Mouse (Mus musculus) kidney, postnatal 14 days (tissue): ENCODE measurements around the gene Yap1.

Source experiments
- DNase-seq: peaks from one replicate; pipeline ENCODE4 v3.0.0; 2022; ENCODE audit warnings: mixed read lengths

Gene Yap1

GRCm38 (mm10) chr9:8004370-8004991, at the start of gene Yap1:
TSS of gene Yap1 (minus strand) at chr9:8004596.
- peak; percentile 95 for DNase-seq

DNA sequence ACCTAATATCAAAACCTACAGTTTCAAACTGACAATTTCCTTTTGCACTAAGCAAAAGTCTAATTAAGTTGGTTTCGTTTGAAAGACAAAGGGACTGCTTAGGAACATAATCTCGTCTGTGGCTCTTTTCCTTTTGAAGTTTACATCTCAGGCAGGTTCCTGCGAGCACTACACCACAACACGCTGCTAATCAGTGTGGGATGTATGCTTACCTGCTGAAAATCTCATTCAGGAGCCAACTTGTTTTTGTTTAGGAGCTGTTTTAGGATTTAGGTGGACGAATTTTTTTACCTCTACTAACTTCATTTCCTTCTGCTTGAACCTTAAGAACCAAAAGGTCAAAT, 38.6 kb upstream of the Yap1 start:
- DNase-seq = no peak

GRCm38 (mm10) chr9:8042338-8043043, 38.1 kb upstream of the Yap1 start, which contains the start of gene Cfap300:
TSS of gene Cfap300 (minus strand) at chr9:8042823.
- DNase-seq = peak; percentile 97

- DNase-seq = peak; percentile 9
Measured at GRCm38 (mm10) chr9:8035546-8035945, 31.1 kb upstream of the Yap1 start.

GRCm38 (mm10) chr9:8035091-8035490, 30.7 kb upstream of the Yap1 start:
- DNase-seq = no peak

- DNase-seq = no peak
Measured at GRCm38 (mm10) chr9:8034143-8034542, 29.7 kb upstream of the Yap1 start.

- peak; percentile 8 for DNase-seq
Measured at GRCm38 (mm10) chr9:8032847-8033246, 28.5 kb upstream of the Yap1 start.

DNA sequence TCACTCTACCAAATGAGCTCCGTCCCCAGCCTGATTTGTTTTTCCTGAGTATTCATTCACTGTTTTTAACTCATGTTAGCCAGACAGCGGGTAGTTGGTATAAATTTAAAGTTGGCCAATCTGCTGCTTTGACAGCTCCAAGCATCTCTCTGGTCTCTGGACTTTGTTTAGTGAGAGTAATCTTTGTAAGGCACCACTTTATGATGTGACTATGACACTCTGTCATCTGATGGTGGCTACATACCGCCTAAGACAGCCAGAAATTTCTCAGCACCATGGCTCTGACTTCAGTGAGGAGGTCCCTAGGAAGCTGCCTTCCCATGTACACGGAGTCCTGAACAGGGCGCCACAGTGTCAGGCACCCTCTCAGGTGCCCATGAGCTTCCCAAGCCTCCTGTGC, 14.2 kb upstream of the Yap1 start:
- no peak for DNase-seq

- peak; percentile 10 for DNase-seq
Measured at GRCm38 (mm10) chr9:8017253-8017913, 13.0 kb upstream of the Yap1 start.

DNA sequence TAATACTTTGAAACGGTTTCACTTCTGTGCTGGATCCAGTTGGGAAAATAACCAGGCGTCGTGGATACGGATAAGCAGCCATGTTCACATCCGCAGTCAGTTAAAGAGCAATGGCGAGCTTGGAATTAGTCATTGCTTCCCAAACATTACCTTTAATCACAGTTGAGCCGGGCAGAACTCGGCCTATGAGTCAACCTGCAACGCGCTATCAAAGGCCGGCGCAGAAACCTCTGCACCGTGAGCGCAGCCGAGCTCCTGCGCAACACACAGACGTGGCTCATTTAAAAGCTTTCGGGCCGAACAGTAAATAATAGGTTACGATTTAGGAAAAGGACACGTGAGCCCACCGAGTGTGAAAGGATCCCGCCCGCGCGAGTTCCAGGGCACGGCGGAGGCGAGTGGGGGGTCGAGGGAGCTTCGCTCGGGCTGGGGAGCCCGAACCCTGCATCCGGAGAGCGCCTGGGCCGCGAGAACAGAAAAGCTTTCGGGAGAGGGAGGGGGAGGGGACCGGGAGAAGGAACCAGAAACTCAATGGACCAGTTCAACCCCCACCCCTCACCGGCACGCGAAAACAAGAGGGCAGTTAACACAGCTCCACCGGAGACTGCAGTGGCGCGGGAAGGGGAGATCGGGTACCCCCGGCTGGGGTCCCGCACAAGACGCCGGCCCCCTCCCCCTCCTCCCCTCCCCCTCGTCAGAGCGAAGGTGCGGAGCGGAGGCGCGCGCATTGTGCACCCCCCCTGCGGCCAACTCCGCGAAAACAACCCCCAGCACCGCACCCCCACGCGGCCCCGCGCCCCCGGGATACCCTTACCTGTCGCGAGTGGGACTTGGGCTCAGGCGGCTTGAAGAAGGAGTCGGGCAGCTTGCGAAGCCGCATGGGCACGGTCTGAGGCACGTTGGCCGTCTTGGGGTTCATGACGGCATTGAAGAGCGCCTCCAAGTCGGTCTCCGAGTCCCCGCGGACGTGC, 810 bp downstream of the Yap1 start:
- DNase-seq = peak; percentile 82

DNA sequence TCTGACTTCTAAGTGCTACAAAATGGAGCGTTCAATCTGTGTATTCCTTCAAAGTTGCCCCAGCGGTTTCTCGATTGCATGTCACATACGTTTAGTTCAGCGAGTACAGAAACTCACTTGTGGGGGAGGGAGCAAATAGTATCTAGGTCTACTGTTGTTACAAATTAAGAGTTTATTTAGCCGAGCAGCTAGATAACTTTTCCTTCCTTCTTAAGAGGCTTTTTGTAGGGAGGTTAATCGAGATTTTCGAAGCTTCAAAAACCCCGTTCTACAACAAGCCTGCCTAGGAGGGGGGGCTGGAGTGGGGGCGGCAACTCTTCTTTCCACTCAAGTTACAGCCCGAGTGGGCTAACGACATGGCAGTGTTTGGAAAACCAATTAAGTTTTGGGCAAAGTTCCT, 1.6 kb downstream of the Yap1 start:
- no peak for DNase-seq

- no peak for DNase-seq
Measured at GRCm38 (mm10) chr9:8001352-8001751, 3.0 kb downstream of the Yap1 start.

- no peak for DNase-seq
Measured at GRCm38 (mm10) chr9:7994275-7994674, 10.1 kb downstream of the Yap1 start.

GRCm38 (mm10) chr9:7992651-7993050, 11.7 kb downstream of the Yap1 start:
- DNase-seq = peak; percentile 42

GRCm38 (mm10) chr9:7990897-7991296, 13.5 kb downstream of the Yap1 start:
- no peak for DNase-seq

- DNase-seq = no peak
Measured at GRCm38 (mm10) chr9:7987119-7987518, 17.3 kb downstream of the Yap1 start.

DNA sequence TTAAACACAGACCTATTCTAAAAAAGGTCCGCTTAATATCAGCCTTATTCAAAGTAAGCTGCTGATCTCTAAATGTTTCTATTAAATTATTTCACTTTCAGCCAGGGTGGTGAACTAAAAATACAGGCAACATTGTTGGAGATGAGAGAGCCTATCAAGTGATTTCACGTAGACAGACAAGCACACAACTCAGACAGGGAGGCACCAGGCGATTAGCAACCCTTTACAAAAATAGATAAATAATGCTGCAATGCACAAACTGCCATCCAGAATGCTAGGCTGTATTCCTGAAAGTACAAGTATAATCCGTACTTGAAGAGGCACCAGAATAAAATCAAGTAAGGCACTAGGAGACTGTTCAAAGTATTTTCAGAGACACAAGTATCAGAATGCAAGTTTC, 20.1 kb downstream of the Yap1 start:
- DNase-seq = no peak

- no peak for DNase-seq
Measured at GRCm38 (mm10) chr9:7983665-7984064, 20.7 kb downstream of the Yap1 start.

DNA sequence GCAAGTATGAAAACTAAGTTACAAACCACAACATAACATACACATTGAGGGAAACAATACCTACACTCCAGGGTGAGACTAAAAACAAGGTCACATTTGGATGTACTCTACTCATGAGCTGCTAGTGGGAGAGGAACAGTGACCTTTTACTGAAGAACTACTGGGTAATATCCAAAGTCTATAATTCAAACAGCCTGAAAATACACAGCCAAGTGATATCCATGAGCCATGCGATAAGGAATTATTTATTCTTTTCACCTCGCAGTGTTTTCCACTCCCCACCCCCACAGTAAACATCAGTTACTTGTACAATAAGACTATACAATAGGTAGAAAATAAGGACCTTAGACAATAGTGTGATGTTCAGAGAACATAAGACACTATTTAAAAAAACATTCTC, 24.2 kb downstream of the Yap1 start:
- DNase-seq = no peak

DNA sequence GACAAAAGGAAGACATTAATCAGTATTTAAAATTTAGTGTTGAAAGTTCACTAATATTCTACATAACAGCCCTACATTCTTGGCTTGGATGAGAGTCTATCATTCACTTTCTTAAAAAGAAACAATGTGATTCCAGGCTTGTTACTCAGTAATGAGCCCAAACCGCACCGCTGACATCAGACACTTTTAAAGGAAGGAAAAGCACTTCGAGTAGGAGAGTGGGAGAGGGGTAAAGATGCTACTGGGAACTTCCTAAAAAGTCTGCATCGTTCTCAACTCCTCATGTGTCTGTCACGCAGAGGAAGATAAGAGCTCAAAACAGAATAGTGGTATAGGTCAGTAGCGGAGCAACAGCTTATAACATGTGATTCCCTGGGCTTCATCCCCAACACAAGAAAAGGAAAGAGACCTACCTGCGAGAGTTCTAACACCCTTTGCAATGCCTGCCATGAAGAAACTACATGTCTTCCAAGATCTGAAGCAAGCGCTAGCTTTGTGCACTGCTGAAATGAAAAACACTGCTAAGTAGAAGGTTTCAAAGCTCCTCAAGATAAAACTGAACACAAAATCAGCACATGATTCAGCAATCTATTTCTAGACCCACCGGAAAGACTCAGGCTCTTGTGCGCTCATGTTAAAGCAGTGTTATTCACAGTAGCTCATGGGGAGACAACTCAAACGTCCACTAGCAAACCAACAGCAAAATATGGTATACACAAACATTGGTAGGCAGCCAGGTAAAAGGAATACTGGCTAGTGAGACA, 25.1 kb downstream of the Yap1 start:
- DNase-seq = no peak

GRCm38 (mm10) chr9:7978502-7978901, 25.9 kb downstream of the Yap1 start:
- DNase-seq = no peak

DNA sequence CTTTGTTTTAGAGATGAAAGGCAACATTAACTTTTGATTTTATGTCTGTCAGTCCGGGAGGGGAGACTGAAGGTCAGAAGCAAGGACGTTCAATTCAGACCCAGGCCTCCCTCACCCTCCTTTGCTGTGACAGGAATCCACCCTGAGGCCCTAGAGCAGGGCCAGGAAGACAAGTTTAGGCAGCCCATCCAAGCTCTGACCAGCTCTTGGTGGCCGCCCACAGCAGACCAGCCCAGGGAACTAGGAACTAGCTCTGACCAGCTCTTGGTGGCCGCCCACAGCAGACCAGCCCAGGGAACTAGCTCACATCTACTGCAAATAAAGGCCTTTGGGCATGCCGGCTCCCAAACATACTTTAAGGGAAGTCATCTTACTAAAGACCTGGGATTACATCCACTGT, 26.8 kb downstream of the Yap1 start:
- DNase-seq = peak; percentile 34
